In the genomic region with DNA sequence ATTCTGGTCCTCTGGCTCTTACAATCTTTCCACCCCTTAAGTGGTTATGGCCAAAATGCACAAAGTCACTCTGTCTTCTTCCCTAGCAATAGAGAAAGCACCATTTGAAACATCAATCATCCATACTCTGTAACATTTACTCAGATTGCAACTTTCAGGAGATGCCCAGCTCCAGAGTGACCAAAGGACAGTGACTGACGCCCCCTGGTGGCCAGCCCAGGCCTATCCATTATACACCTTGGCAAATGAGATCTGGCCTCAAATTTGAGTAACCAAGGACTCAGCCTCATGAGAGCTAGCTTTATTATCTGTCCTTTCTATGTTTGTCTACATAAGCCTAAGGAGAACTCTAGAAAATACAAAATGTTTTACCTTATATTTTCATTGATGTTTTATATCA, we compare ENCODE assay signal across 10 mouse cellular contexts. TPM values are rescaled to one million over a fixed set of nuclear protein-coding genes. Genes with fewer than 3 reads are reported as not detected.
DNase-seq lines count a peak whose midpoint lies in the region; ATAC-seq and TF ChIP-seq lines count a peak whose summit lies in the region.
"Had no signal": no experiment of that assay in that cellular context is flagged by ENCODE, and none has a peak within 500 bp of the region (broad histone marks: within the 10 kb centered on the region; RNA-seq: fewer than 3 reads in every experiment).

No protein-coding gene starts in this region.

- peak; percentile 65 for DNase-seq in hindbrain, embryonic 10.5 days (ENCODE audit: low spot score)
- DNase-seq in embryonic facial prominence, embryonic 11.5 days (ENCODE audit: low spot score) = peak; percentile 69
- peak; percentile 17 to 34 for DNase-seq in left cerebral cortex, adult 8-10 months (ENCODE audit: low spot score in 2 of 2)
- DNase-seq in midbrain, embryonic 14.5 days = peak; percentile 63
- DNase-seq in urinary bladder, postnatal 14 days (ENCODE audit: low spot score) = peak; percentile 49

- no peaks in the 10 kb centered on the region for H3K9me3 ChIP-seq in hindbrain, embryonic 10.5 days
- H3K9me3 ChIP-seq in hindbrain, embryonic 16.5 days (ENCODE audit: control insufficient read depth, low read length) = no peaks in the 10 kb centered on the region; the same call in 1 of the 2 replicates
- no peaks in the 10 kb centered on the region for H3K9me3 ChIP-seq in embryonic facial prominence, embryonic 11.5 days (replicated peaks; ENCODE audit: control insufficient read depth, low read length)
- no peaks in the 10 kb centered on the region for H3K9me3 ChIP-seq in hindbrain, embryonic 13.5 days
- H3K9me3 ChIP-seq in midbrain, embryonic 14.5 days (ENCODE audit: control insufficient read depth, low read length) = no peaks in the 10 kb centered on the region
- H3K9me3 ChIP-seq: limb, embryonic 13.5 days; stomach, embryonic 15.5 days had no signal

- H3K9ac ChIP-seq in hindbrain, embryonic 16.5 days (ENCODE audit: low read depth, low read length) = no peak overlapping the region
- H3K9ac ChIP-seq in embryonic facial prominence, embryonic 11.5 days (replicated peaks; ENCODE audit: low read length) = no peak overlapping the region
- H3K9ac ChIP-seq in hindbrain, embryonic 13.5 days = no peak overlapping the region
- no peak overlapping the region for H3K9ac ChIP-seq in midbrain, embryonic 14.5 days (replicated peaks; ENCODE audit: low read length)
- H3K9ac ChIP-seq: limb, embryonic 13.5 days; stomach, embryonic 15.5 days had no signal

- no peaks in the 10 kb centered on the region for H3K36me3 ChIP-seq in hindbrain, embryonic 10.5 days
- H3K36me3 ChIP-seq in hindbrain, embryonic 16.5 days (ENCODE audit: control insufficient read depth, insufficient read depth, low read length) = no peaks in the 10 kb centered on the region
- no peaks in the 10 kb centered on the region for H3K36me3 ChIP-seq in embryonic facial prominence, embryonic 11.5 days (replicated peaks; ENCODE audit: control insufficient read depth, insufficient read depth, low read depth, low read length)
- no peaks in the 10 kb centered on the region for H3K36me3 ChIP-seq in hindbrain, embryonic 13.5 days
- H3K36me3 ChIP-seq in midbrain, embryonic 14.5 days (ENCODE audit: control insufficient read depth, insufficient read depth, low read length) = no peaks in the 10 kb centered on the region
- H3K36me3 ChIP-seq: limb, embryonic 13.5 days; stomach, embryonic 15.5 days had no signal

- peak; percentile 32; the same call in 1 of the 2 replicates for TF ChIP-seq CTCF in bone marrow, adult 2 months (IDR thresholded peaks at IDR 0.05; ENCODE audit: control insufficient read depth, insufficient read depth, low read length)

- no peak overlapping the region for H3K4me3 ChIP-seq in hindbrain, embryonic 10.5 days
- H3K4me3 ChIP-seq in hindbrain, embryonic 16.5 days (ENCODE audit: low read length) = no peak overlapping the region
- no peak overlapping the region for H3K4me3 ChIP-seq in bone marrow, adult 2 months (replicated peaks; ENCODE audit: control insufficient read depth, low read depth, low read length)
- H3K4me3 ChIP-seq in embryonic facial prominence, embryonic 11.5 days (ENCODE audit: low read depth, low read length) = no peak overlapping the region
- H3K4me3 ChIP-seq in hindbrain, embryonic 13.5 days = no peak overlapping the region
- no peak overlapping the region for H3K4me3 ChIP-seq in midbrain, embryonic 14.5 days (replicated peaks; ENCODE audit: low read depth, low read length)
- H3K4me3 ChIP-seq: limb, embryonic 13.5 days; stomach, embryonic 15.5 days had no signal

- H3K4me1 ChIP-seq in hindbrain, embryonic 10.5 days (replicated peaks) = no peaks in the 10 kb centered on the region
- H3K4me1 ChIP-seq in hindbrain, embryonic 16.5 days (ENCODE audit: control insufficient read depth, insufficient read depth, low read depth, low read length) = no peaks in the 10 kb centered on the region
- no peaks in the 10 kb centered on the region for H3K4me1 ChIP-seq in bone marrow, adult 2 months (ENCODE audit: control insufficient read depth, insufficient read depth, low read length)
- no peaks in the 10 kb centered on the region for H3K4me1 ChIP-seq in embryonic facial prominence, embryonic 11.5 days (ENCODE audit: control insufficient read depth, insufficient read depth, low read length)
- H3K4me1 ChIP-seq in hindbrain, embryonic 13.5 days (replicated peaks) = no peaks in the 10 kb centered on the region; the same call in 1 of the 2 replicates
- no peaks in the 10 kb centered on the region for H3K4me1 ChIP-seq in midbrain, embryonic 14.5 days (ENCODE audit: control insufficient read depth, insufficient read depth, low read length)
- H3K4me1 ChIP-seq: limb, embryonic 13.5 days had no signal

- no peak for TF ChIP-seq POLR2A in bone marrow, adult 2 months (IDR thresholded peaks at IDR 0.05; ENCODE audit: borderline replicate concordance, control insufficient read depth, low read depth, low read length)

- ATAC-seq in hindbrain, embryonic 16.5 days = no peak
- ATAC-seq in embryonic facial prominence, embryonic 11.5 days (replicated peaks; ENCODE audit: insufficient number of reproducible peaks, low FRiP score, low TSS enrichment, low read depth) = peak; percentile 83; the same call in 1 of the 2 replicates
- ATAC-seq in hindbrain, embryonic 13.5 days (ENCODE audit: low FRiP score) = 0 out of 2 replicates have a peak, but pooled peaks have one; percentile 47
- ATAC-seq in midbrain, embryonic 14.5 days (ENCODE audit: low FRiP score, low TSS enrichment) = no peak

- no peak overlapping the region for H3K27ac ChIP-seq in hindbrain, embryonic 10.5 days
- no peak overlapping the region for H3K27ac ChIP-seq in hindbrain, embryonic 16.5 days (ENCODE audit: low read depth, low read length)
- no peak overlapping the region for H3K27ac ChIP-seq in bone marrow, adult 2 months (ENCODE audit: control insufficient read depth, insufficient read depth, low read depth, low read length, poor library complexity)
- no peak overlapping the region for H3K27ac ChIP-seq in embryonic facial prominence, embryonic 11.5 days (replicated peaks; ENCODE audit: low read depth, low read length)
- H3K27ac ChIP-seq in hindbrain, embryonic 13.5 days = no peak overlapping the region
- H3K27ac ChIP-seq in midbrain, embryonic 14.5 days (replicated peaks; ENCODE audit: low read depth, low read length) = no peak overlapping the region
- H3K27ac ChIP-seq: limb, embryonic 13.5 days; stomach, embryonic 15.5 days had no signal

- no peaks in the 10 kb centered on the region for H3K27me3 ChIP-seq in hindbrain, embryonic 10.5 days (ENCODE audit: insufficient read depth, poor library complexity, severe bottlenecking)
- H3K27me3 ChIP-seq in hindbrain, embryonic 16.5 days (replicated peaks; ENCODE audit: control insufficient read depth, insufficient read depth, low read length) = no peaks in the 10 kb centered on the region
- no peaks in the 10 kb centered on the region for H3K27me3 ChIP-seq in embryonic facial prominence, embryonic 11.5 days (ENCODE audit: control insufficient read depth, insufficient read depth, low read length)
- no peaks in the 10 kb centered on the region for H3K27me3 ChIP-seq in hindbrain, embryonic 13.5 days
- no peaks in the 10 kb centered on the region for H3K27me3 ChIP-seq in midbrain, embryonic 14.5 days (ENCODE audit: control insufficient read depth, insufficient read depth, low read length)
- H3K27me3 ChIP-seq: limb, embryonic 13.5 days; stomach, embryonic 15.5 days had no signal

- 0% methylated on average over 1 of the region's 1 CpGs for WGBS in hindbrain, embryonic 10.5 days
- 0% methylated on average over 1 of the region's 1 CpGs for WGBS in hindbrain, embryonic 16.5 days
- 0% methylated on average over 1 of the region's 1 CpGs for WGBS in bone marrow, adult 2 months
- WGBS in embryonic facial prominence, embryonic 11.5 days = 0% methylated on average over 1 of the region's 1 CpGs
- WGBS in hindbrain, embryonic 13.5 days = 0% methylated on average over 1 of the region's 1 CpGs
- 3% methylated on average over 1 of the region's 1 CpGs for WGBS in midbrain, embryonic 14.5 days

- H3K4me2 ChIP-seq in hindbrain, embryonic 16.5 days (ENCODE audit: low read length) = no peak overlapping the region
- no peak overlapping the region for H3K4me2 ChIP-seq in embryonic facial prominence, embryonic 11.5 days (ENCODE audit: low read depth, low read length)
- no peak overlapping the region for H3K4me2 ChIP-seq in hindbrain, embryonic 13.5 days
- no peak overlapping the region for H3K4me2 ChIP-seq in midbrain, embryonic 14.5 days (ENCODE audit: low read length)
- H3K4me2 ChIP-seq: limb, embryonic 13.5 days; stomach, embryonic 15.5 days had no signal

RNA-seq across cellular contexts. Expression of a gene that starts 44.7 kb away (rescaled TPM):
- polyA plus RNA-seq in hindbrain, embryonic 10.5 days (2016; fragmentation: Nextera tagmentation; extraction: Ambion mirVana) = 0.40 and 0.54 TPM in 2 replicates
- 0.79 and 1.1 TPM in 2 replicates for polyA plus RNA-seq in hindbrain, embryonic 16.5 days (2015; fragmentation: Nextera tagmentation; extraction: Ambion mirVana)
- polyA plus RNA-seq in bone marrow, adult 2 months (2011; ENCODE audit: insufficient read depth, insufficient read length, low replicate concordance, missing spikeins) = 2.9 and 3.1 TPM in 2 replicates
- polyA plus RNA-seq in embryonic facial prominence, embryonic 11.5 days (2014; fragmentation: Nextera tagmentation; extraction: Ambion mirVana) = 1.8 and 1.9 TPM in 2 replicates
- polyA plus RNA-seq in hindbrain, embryonic 13.5 days (2015; fragmentation: Nextera tagmentation; extraction: Ambion mirVana) = 0.73 and 0.85 TPM in 2 replicates
- total RNA-seq in left cerebral cortex, adult 8-10 months (2022) = 1 to 10 TPM; 4.7 to 5.8 (median 5.4) TPM
- polyA plus RNA-seq in midbrain, embryonic 14.5 days (2014; fragmentation: Nextera tagmentation; extraction: Ambion mirVana) = 0.42 and 0.50 TPM in 2 replicates

Comparison
In these comparisons a context has a peak if more than half of its experiments do, and no peak if none do; other contexts are left out.
1. ATAC-seq: peak in embryonic facial prominence, embryonic 11.5 days (single experiment) and hindbrain, embryonic 13.5 days (single experiment); none in hindbrain, embryonic 16.5 days (single experiment) and midbrain, embryonic 14.5 days (single experiment).
2. Peak in every context shown above with its lines, with median percentiles within 50 percentile points of each other: DNase-seq.